Mouse (Mus musculus) lung, adult 2 months (tissue): ENCODE data around the gene Jazf1.

Experiments used
- CTCF ChIP-seq: fragments of 200-500 bp; IDR thresholded peaks from 2 replicates; pipeline ENCODE4 v1.5.1; 2011; ENCODE audit warnings: mild to moderate bottlenecking, low read length, control low read depth; ENCODE audit not compliant: insufficient read depth
- POLR2A ChIP-seq: fragments of 200-500 bp; IDR thresholded peaks from 2 replicates; pipeline ENCODE4 v1.6.1; 2011; ENCODE audit warnings: low read depth, mild to moderate bottlenecking, control low read depth, low read length, borderline replicate concordance; ENCODE audit errors: extremely low read depth

- TF ChIP-seq POLR2A, result no peak
- no peak for TF ChIP-seq CTCF
These were observed 207.7 kb downstream of the Jazf1 start for GRCm38 (mm10) chr6:52860713-52861112.
